Mouse (Mus musculus) brain, adult 2 months (tissue): ENCODE measurements at regions not wholly inside any gene's neighbourhood (a gene's known extent, or its start where the extent isn't known, plus 50 kb on each side); places are given as distances from the start of the nearest gene placed in this dataset.

Experiments
- DNase-seq: peaks from one replicate; pipeline ENCODE4 v3.0.0; 2011; ENCODE audit warnings: low read depth, low spot score

- DNase-seq = peak; percentile 49
These were observed 1103.2 kb upstream of the Crim1 start for GRCm38 (mm10) chr17:77096836-77097235.

GRCm38 (mm10) chr17:77099040-77099589 lies 1100.9 kb upstream of the Crim1 start:
- no peak for DNase-seq

DNA sequence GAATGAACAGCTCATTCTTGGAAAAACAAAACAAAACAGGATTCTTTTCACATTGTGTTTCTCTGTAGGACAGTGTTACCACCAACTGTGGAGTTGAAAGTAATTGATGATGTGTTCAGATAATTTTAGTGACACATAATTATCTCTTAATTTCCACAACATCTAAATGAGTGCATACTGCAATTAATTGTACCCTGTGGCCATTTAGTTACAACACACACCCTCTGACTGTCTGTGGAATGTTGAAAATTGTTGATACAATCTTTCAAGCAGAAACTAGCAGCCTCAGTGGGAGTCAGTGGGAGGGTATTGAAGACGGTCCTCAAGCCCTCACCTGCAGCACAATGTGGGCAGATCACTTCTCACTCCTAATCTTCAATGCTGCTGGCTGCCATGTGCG lies 1084.1 kb upstream of the Crim1 start:
- DNase-seq = peak; percentile 7

DNA sequence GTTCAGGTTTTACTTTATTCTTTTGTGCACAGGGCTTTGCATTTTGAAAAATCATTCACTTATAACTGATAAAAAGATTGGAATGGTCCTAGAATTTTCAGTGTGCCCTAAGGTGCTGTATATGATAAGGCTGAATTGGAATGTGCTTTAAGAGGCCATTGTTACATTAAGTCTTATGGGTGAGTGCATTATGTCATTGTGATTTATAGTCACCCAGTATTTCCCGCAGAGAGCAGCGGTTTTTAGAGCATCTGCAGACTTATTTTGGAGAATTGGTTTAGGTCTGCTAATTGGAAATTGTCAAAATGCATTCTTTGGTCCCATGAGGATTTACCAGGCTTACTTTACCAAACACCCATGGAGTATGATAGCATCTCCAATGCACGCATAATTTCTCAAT lies 1083.1 kb upstream of the Crim1 start:
- no peak for DNase-seq

DNA sequence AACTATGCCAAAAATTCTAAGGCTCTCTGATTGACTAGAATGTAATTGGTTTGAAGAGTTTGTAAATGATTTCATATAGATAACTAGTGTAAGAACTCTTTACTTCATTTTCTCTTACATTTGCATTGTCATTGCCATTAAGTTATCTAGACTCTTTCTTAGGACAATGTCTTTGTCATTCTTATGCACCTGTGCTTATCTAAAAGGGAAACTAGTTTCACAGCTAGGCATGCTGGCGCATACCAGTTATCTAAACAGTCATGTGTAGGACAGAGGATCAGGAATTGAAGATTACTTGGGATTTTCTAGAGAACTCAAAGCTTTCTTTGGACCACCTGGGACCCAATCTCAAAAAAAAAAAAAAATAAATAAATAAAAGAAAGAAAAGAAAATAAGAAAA lies 1081.6 kb upstream of the Crim1 start:
- DNase-seq = no peak

DNA sequence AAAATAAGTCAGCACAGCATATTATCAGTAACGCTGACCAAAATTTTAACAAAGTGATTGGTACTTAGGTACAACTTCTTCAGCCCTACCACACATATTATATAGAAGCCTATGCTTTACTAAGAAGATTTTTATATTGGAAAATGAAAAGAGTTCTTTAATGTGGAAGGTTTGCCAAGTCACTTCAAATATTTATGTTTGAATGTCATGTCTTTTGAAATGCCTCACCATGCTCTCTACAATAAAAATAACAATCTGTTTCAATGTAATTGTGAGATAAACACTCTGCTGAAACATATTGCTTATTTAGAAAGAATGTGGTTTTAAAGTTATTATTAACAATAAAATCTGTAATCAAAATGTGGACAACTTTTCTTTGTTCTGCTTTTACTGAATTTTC lies 1073.0 kb upstream of the Crim1 start:
- DNase-seq = no peak
